Mouse (Mus musculus): Measurements from ENCODE around the gene Lrrc8c. TPM values are rescaled to one million over a fixed set of nuclear protein-coding genes. Genes with fewer than 3 reads are reported as not detected.

The Lrrc8c gene
- polyA plus RNA-seq, 1 experiment, result 69.4 TPM

- Histone ChIP-seq H3K4me1 (replicated peaks; ENCODE audit: control insufficient read depth, insufficient read depth, low read length) (peaks cover 38% of the 10 kb centered on the region), H3K27ac (ENCODE audit: control insufficient read depth, insufficient read depth, low read length) (no peak overlapping the region), H3K36me3 (ENCODE audit: control insufficient read depth, insufficient read depth, low read length) (no peaks in the 10 kb centered on the region), H3K27me3 (ENCODE audit: control insufficient read depth, insufficient read depth, low read length) (no peaks in the 10 kb centered on the region), H3K4me3 (ENCODE audit: control insufficient read depth, insufficient read depth, low read length) (no peak overlapping the region)
- DNase-seq, result no peak
- no peak for TF ChIP-seq POLR2A (IDR thresholded peaks at IDR 0.05; ENCODE audit: control insufficient read depth, extremely low read depth, insufficient read depth, low read length, poor library complexity)
- TF ChIP-seq CTCF (IDR thresholded peaks at IDR 0.05; ENCODE audit: borderline replicate concordance, control insufficient read depth, extremely low read depth, insufficient read depth, low read length, poor library complexity), result no peak
- WGBS, result 84% methylated on average over 10 of the region's 10 CpGs
These were observed 24.8 kb upstream of the Lrrc8c start for GRCm38 (mm10) chr5:105494246-105494917.

- Histone ChIP-seq H3K27me3 (ENCODE audit: control insufficient read depth, insufficient read depth, low read length) (no peaks in the 10 kb centered on the region), H3K36me3 (ENCODE audit: control insufficient read depth, insufficient read depth, low read length) (no peaks in the 10 kb centered on the region), H3K4me3 (ENCODE audit: control insufficient read depth, insufficient read depth, low read length) (peak overlapping the region; percentile 48), H3K27ac (ENCODE audit: control insufficient read depth, insufficient read depth, low read length) (peak overlapping the region; percentile 95), H3K4me1 (replicated peaks; ENCODE audit: control insufficient read depth, insufficient read depth, low read length) (peaks cover 40% of the 10 kb centered on the region)
- DNase-seq, result peak; percentile 92
- TF ChIP-seq CTCF (IDR thresholded peaks at IDR 0.05; ENCODE audit: borderline replicate concordance, control insufficient read depth, extremely low read depth, insufficient read depth, low read length, poor library complexity) (no peak), POLR2A (IDR thresholded peaks at IDR 0.05; ENCODE audit: control insufficient read depth, extremely low read depth, insufficient read depth, low read length, poor library complexity) (no peak)
- 6% methylated on average over 24 of the region's 24 CpGs for WGBS
These were observed 24.0 kb upstream of the Lrrc8c start for GRCm38 (mm10) chr5:105494918-105495901.

- Histone ChIP-seq H3K27ac (ENCODE audit: control insufficient read depth, insufficient read depth, low read length) (peak overlapping the region; percentile 4), H3K4me3 (ENCODE audit: control insufficient read depth, insufficient read depth, low read length) (no peak overlapping the region)
- TF ChIP-seq CTCF (IDR thresholded peaks at IDR 0.05; ENCODE audit: borderline replicate concordance, control insufficient read depth, extremely low read depth, insufficient read depth, low read length, poor library complexity) (no peak), POLR2A (IDR thresholded peaks at IDR 0.05; ENCODE audit: control insufficient read depth, extremely low read depth, insufficient read depth, low read length, poor library complexity) (no peak)
These were observed 23.1 kb upstream of the Lrrc8c start for GRCm38 (mm10) chr5:105496133-105496532.

GRCm38 (mm10) chr5:105496586-105496985 is 22.6 kb upstream of the Lrrc8c start:
- Histone ChIP-seq H3K4me3 (ENCODE audit: control insufficient read depth, insufficient read depth, low read length) (no peak overlapping the region), H3K27ac (ENCODE audit: control insufficient read depth, insufficient read depth, low read length) (no peak overlapping the region; the same call in 1 of the 2 replicates), H3K27me3 (ENCODE audit: control insufficient read depth, insufficient read depth, low read length) (no peaks in the 10 kb centered on the region), H3K4me1 (replicated peaks; ENCODE audit: control insufficient read depth, insufficient read depth, low read length) (peaks cover 50% of the 10 kb centered on the region), H3K36me3 (ENCODE audit: control insufficient read depth, insufficient read depth, low read length) (no peaks in the 10 kb centered on the region)
- DNase-seq, result no peak
- 94% methylated on average over 7 of the region's 7 CpGs for WGBS
- TF ChIP-seq POLR2A (IDR thresholded peaks at IDR 0.05; ENCODE audit: control insufficient read depth, extremely low read depth, insufficient read depth, low read length, poor library complexity), result no peak
- no peak for TF ChIP-seq CTCF (IDR thresholded peaks at IDR 0.05; ENCODE audit: borderline replicate concordance, control insufficient read depth, extremely low read depth, insufficient read depth, low read length, poor library complexity)

More at GRCm38 (mm10) chr5:105496133-105496532, 23.1 kb upstream of the Lrrc8c start:
- H3K36me3 ChIP-seq (ENCODE audit: control insufficient read depth, insufficient read depth, low read length), result no peaks in the 10 kb centered on the region
- H3K4me1 ChIP-seq (replicated peaks; ENCODE audit: control insufficient read depth, insufficient read depth, low read length), result peaks cover 48% of the 10 kb centered on the region
- WGBS, result 94% methylated on average over 4 of the region's 4 CpGs
- DNase-seq, result no peak
- no peaks in the 10 kb centered on the region for H3K27me3 ChIP-seq (ENCODE audit: control insufficient read depth, insufficient read depth, low read length)

GRCm38 (mm10) chr5:105498429-105499000 is 20.7 kb upstream of the Lrrc8c start:
- no peaks in the 10 kb centered on the region for H3K36me3 ChIP-seq (ENCODE audit: control insufficient read depth, insufficient read depth, low read length)
- H3K4me1 ChIP-seq (replicated peaks; ENCODE audit: control insufficient read depth, insufficient read depth, low read length), result peaks cover 42% of the 10 kb centered on the region
- 39% methylated on average over 4 of the region's 4 CpGs for WGBS
- no peak for TF ChIP-seq CTCF (IDR thresholded peaks at IDR 0.05; ENCODE audit: borderline replicate concordance, control insufficient read depth, extremely low read depth, insufficient read depth, low read length, poor library complexity)
- no peak for TF ChIP-seq POLR2A (IDR thresholded peaks at IDR 0.05; ENCODE audit: control insufficient read depth, extremely low read depth, insufficient read depth, low read length, poor library complexity)
- H3K27ac ChIP-seq (ENCODE audit: control insufficient read depth, insufficient read depth, low read length), result peak overlapping the region; percentile 84
- H3K27me3 ChIP-seq (ENCODE audit: control insufficient read depth, insufficient read depth, low read length), result no peaks in the 10 kb centered on the region
- no peak overlapping the region for H3K4me3 ChIP-seq (ENCODE audit: control insufficient read depth, insufficient read depth, low read length)
- peak; percentile 34 for DNase-seq

- H3K36me3 ChIP-seq (ENCODE audit: control insufficient read depth, insufficient read depth, low read length), result no peaks in the 10 kb centered on the region
- H3K4me3 ChIP-seq (ENCODE audit: control insufficient read depth, insufficient read depth, low read length), result no peak overlapping the region
- WGBS, result 60% methylated on average over 1 of the region's 1 CpGs
- TF ChIP-seq POLR2A (IDR thresholded peaks at IDR 0.05; ENCODE audit: control insufficient read depth, extremely low read depth, insufficient read depth, low read length, poor library complexity) (no peak), CTCF (IDR thresholded peaks at IDR 0.05; ENCODE audit: borderline replicate concordance, control insufficient read depth, extremely low read depth, insufficient read depth, low read length, poor library complexity) (no peak)
- no peaks in the 10 kb centered on the region for H3K27me3 ChIP-seq (ENCODE audit: control insufficient read depth, insufficient read depth, low read length)
- DNase-seq, result no peak
- H3K27ac ChIP-seq (ENCODE audit: control insufficient read depth, insufficient read depth, low read length), result no peak overlapping the region
- H3K4me1 ChIP-seq (replicated peaks; ENCODE audit: control insufficient read depth, insufficient read depth, low read length), result peaks cover 39% of the 10 kb centered on the region
These were observed 19.8 kb upstream of the Lrrc8c start for GRCm38 (mm10) chr5:105499396-105499795.

Data from thymus, adult 2 months (tissue).